In the genomic region with DNA sequence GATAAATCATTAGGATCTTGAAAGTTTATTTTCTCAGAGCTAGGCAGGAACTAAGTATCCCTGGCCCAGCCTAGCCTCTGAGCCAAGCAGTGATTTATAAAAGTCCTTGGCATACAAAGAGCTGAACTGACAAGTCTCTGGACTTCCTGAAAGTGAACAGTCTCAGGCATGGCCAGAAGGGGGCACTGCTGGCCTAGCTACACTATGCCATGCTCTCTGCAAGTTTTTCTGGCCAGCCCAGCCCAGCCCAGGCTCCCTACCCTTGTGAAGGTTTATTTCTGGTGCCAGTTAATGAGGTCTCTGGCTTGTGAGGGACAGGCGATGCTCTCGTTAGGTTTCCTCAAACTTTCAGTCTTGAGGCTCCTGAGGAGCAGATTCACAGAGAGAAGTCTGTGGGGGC, we compare ENCODE assay signal across 8 mouse cellular contexts.
DNase-seq lines count a peak whose midpoint lies in the region; ATAC-seq lines count a peak whose summit lies in the region.

No protein-coding gene starts in this region.

- no peak overlapping the region for H3K4me2 ChIP-seq in hindbrain, embryonic 15.5 days

- no peak overlapping the region for H3K9ac ChIP-seq in hindbrain, embryonic 15.5 days

- peaks cover 19% of the 10 kb centered on the region for H3K36me3 ChIP-seq in hindbrain, embryonic 15.5 days

- H3K4me3 ChIP-seq in hindbrain, embryonic 15.5 days: no peak overlapping the region

- H3K27ac ChIP-seq in hindbrain, embryonic 15.5 days (replicated peaks): 0 out of 2 replicates have a peak overlapping the region, but pooled peaks have one; percentile 16

- peak; percentile 40 for DNase-seq in WW6 (ENCODE audit: low read depth, low spot score)
- peak; percentile 81 for DNase-seq in cerebellum, adult 9-11 months
- peak; percentile 93 for DNase-seq in gastrocnemius, adult 18-20 months (ENCODE audit: low spot score)
- DNase-seq in layer of hippocampus, postnatal 36 days: peak; percentile 79
- peak; percentile 92 for DNase-seq in lung, postnatal 4 days
- DNase-seq in right cerebral cortex, postnatal 25 days: peak; percentile 82
- DNase-seq in urinary bladder, postnatal 4 days (ENCODE audit: low spot score in 2 of 2): peak; percentile 81 to 92

- 19% methylated on average over 2 of the region's 2 CpGs for WGBS in hindbrain, embryonic 15.5 days

- peak; percentile 43; the same call in 1 of the 2 replicates for ATAC-seq in hindbrain, embryonic 15.5 days (ENCODE audit: low FRiP score, low read depth)

- peaks cover 61% of the 10 kb centered on the region for H3K4me1 ChIP-seq in hindbrain, embryonic 15.5 days (replicated peaks)

- H3K9me3 ChIP-seq in hindbrain, embryonic 15.5 days: no peaks in the 10 kb centered on the region

- no peaks in the 10 kb centered on the region for H3K27me3 ChIP-seq in hindbrain, embryonic 15.5 days

Comparison
In these comparisons a context has a peak if more than half of its experiments do, and no peak if none do; other contexts are left out.
1. DNase-seq: peak in every context shown above with its lines; median percentile 93 in gastrocnemius, adult 18-20 months; 92 in lung, postnatal 4 days; 86 in urinary bladder, postnatal 4 days; 82 in right cerebral cortex, postnatal 25 days; 81 in cerebellum, adult 9-11 months; 79 in layer of hippocampus, postnatal 36 days; 40 in WW6.